Mouse (Mus musculus): Measurements from ENCODE around the gene Raph1.
A peak's percentile ranks its signal among the peaks of the same experiment; 100 is the strongest.
"Not testable (repeated sequence)": the region's sequence is repeated elsewhere in the genome, so short reads cannot be mapped to it uniquely, and the experiment has no call there.

The Raph1 gene

DNA sequence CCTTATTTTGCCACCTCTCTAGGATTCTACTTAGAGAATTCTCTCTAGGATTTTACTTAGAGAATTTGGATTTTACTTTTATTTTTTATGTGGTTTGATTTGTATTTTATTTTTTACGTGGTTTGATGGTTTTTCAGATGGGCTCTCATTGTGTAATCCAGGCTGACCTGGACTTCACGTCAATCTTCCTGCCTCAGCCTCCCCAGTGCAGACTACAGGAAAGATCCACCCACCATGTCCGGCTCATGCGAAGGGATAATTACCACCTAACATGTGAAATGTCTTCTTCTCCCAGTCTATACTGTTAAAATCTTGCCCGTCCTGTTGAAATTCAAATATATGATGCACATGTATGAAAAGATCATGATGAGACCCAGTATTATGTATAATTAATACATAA lies 2.2 kb downstream of the Raph1 start:
- peak in 1 of 2 experiments; percentile 6 for DNase-seq

DNA sequence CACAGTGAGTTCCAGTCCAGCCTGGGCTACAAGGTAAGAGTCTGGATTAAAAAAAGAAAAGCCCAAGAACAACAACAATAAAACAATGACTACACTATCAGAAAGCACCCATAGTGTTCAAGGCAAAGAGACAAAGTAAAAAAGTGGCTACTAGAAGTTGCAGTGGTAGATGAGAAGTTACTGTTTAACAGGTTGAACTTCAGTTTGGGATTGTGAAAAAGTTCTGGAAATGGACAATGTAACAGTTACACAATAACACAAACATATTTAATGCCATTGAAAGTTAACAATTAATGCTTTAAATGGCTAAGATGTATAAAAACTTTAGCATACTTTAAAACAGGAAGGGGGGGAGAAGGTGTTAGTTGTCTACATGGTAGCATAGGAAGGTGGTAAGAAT lies 3.9 kb downstream of the Raph1 start:
- DNase-seq, result no peak

DNA sequence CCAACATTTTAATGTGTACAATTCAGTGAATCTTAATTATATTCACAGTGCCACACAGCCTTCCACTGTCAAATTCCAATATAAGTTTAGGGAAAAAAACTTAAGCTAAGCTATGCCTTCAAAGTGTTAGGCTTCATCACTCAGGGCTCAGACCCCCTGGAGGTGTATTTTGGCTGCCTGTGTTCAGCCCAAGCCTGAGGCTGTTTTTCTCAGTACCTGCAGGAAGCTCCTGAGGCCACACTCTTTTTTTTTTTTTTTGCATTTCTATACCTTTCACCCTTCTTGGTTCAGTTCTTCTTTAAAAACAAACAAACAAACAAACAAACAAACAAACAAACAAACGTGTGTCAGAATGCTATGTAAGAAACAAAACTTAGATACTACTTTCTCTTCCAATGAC lies 23.2 kb downstream of the Raph1 start:
- no peak for DNase-seq

DNA sequence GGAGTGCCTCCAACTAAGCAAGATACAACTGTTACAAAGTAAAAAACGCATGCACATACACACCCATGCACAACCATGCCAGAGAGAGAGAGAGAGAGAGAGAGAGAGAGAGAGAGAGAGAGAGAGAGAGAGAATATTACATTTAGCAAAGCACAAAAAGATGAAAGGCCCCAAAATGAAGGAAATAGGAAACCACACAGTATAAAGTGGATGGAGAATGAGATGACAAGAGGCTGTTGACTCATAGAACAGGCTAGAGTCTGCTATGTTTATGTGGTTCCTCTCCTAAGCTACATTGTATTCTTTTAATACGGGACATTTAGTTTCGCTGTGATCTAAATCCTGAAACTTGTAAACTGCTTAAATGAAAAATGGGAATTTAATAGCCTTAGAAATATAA lies 27.6 kb downstream of the Raph1 start:
- DNase-seq, result no peak

DNA sequence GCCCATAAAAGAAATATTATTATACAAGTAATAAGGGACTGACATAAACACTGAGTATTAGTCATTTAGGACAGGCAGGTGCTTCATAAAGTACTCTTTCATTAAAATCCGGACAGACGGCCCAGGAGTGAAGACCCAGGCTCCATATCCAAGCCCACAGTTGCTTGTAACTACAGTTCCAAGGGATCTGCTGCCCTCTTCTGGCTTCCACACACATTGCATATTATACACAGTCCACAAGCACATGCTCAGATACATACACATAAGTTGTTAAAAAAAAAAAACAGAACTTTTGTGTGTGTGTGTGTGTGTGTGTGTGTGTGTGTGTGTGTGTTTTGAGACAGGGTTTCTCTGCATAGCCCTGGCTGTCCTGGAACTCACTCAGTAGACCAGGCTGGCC lies 32.0 kb downstream of the Raph1 start:
- peak; percentile 20 to 22 for DNase-seq

DNA sequence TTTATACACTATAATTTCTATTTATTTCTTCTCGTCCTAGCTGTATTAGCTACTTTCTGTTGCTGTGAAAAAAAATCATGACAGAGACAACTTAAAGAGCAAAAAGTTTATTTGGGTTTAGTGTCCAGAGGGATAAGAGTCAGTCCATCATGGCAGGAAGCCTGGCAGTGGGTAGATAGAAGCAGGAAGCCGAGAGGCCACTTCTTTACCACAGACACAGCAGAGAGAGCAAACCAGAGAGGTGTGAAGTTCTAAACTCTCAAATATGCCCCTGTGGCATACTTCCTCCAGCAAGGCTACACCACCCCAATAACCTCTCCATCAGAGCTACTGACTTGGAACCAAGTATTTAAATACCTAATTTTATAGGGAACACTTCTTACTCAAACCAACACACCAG lies 36.3 kb downstream of the Raph1 start:
- no peak for DNase-seq

DNA sequence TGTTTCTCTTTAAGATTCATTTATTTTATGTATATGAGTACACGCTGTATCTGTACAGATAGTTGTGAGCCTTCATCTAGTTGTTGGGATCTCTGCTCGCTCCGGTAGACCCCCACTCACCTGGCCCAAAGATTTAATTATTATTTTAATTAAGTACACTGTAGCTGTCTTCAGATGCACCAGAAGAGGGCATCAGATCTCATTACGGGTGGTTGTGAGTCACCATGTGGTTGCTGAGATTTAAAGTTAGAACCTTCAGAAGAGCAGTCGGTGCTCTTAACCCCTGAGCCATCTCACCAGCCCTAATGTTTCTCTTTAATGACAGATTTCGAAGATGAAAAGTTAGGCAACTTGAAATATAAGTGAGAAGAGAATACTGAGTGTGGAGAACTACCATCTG lies 36.8 kb downstream of the Raph1 start:
- DNase-seq, result no peak

DNA sequence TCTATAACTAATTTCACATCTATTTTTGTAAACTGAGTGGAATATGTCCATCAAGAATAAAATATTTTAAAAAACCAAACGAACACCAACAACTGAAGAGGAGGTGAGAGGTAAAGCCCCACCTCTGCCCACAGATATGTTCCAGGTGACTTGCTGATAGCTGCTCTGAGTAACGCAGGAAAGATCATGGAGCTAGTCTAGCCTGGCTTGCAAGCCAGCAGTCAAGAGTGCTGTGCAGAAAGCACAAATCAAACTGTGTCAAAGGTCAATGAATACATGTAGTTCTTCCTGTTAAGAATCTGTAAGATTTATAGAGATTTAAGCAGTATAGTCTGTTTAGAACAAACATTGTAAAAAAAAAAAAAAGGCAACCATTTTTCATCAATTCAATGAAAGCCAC lies 56.3 kb downstream of the Raph1 start:
- DNase-seq, result no peak

DNA sequence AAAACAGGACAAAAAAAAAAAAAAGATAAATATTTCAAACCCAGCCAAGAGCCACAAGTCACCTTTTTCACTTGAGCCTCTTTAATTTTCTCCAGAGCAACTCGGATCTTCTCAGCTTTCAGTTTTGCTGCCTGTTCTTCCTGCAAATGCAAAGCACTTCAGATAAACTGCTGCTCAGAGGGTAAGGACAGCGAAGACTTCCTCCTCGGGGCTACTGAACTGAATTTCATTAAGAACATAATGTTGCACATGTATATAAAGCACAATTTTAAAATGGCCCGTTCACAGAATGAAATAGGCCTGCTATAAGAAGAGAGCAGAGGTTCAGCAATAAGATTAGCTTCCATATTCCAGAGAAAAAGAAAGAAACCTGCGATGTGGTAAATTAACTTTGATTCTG lies 63.4 kb downstream of the Raph1 start:
- no peak for DNase-seq

DNA sequence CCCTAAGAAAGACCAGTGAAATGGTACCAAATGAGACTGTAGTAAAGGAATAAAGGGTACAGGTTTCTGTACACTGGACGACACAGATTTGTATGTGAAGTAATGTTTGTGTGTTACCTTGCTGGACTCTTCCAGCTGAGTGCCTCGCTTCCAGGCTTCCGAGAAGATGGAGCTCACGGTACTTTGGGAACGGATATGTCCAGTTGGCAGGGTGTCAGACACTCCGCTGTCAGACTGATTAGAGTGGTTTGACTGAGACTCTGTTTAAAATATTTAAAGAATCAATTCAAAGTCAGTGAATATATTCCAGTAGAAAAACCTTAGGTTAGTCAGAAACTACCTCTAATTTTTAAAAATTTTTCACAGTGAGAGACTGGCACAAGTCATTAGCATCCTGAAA lies 73.5 kb downstream of the Raph1 start:
- DNase-seq, result no peak

DNA sequence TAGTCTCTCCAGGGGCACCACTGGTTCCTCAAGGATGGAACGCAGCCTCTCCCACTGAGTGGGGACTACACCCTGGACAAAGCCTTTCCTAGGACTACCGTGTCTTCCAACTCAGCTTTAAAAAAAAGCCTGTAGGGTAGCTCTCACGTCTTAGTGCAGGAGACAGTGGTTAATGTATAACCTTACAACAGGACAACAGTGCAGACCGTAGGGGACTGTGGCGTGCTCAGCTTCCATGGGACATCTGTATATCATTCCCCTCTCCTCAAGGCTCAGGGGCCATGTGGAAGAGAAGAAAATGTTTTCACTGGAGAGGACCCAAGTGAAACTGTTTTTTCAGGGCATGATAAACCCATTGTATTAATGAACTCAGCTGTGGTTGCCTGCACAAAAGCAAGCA lies 74.5 kb downstream of the Raph1 start:
- no peak for DNase-seq

DNA sequence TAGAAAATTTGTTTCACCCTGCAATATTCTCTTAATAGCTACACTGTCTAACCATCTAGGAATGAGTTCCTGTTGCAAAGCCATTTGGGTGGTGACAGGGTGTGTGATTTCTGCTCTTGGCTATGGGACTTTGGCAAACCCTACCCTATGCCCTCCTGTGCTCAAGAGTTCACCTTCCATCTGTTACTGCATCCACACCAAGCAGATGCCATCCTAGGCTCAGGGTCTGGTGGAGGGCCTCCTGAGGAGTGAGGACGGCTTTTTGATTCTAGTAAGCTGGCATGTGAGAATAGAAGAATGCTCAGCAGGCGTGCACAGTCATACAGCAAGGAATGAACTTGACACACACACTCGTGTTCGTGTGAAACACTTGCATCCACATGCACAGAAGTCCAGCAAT lies 76.4 kb downstream of the Raph1 start:
- DNase-seq, result peak; percentile 60 to 73

DNA sequence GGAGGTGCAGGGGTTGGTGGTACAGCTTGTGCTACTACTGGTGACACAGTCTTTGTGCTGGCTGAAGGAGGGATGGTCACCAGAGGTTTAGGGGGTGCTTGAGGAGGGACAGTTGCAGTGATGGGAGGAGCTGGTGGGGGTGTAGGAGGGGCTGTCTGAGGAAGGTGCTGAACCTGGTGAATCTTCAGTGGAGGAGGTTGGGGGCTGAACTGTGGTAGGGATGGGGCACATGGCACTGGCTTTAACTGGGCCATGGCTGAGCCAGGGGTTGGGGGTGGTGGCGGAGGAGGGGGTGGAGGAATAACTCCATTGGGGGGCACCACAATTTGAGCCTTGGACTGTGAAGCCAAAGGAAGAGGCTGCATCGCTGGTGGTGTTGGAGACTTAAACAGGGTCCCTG lies 77.2 kb downstream of the Raph1 start:
- no peak for DNase-seq

DNA sequence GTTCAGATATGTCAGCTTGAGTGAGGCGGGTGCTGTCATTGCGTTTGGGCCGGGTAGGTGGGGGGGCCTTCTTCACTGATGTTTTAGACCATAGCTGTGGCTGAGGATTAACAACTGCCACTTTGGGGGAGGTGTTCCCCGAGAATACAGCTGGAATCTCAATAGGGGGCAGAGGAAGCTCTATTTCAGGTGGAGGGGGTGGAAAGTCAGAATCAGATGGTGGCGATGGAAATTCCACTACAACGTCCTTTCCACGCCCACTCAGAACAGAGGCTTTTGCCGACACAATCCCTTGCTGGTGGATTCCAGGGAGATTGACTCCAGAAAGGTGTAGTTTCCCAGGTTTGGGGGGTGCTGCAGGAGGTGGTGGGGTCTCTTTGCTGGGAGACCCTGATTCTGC lies 78.3 kb downstream of the Raph1 start:
- no peak for DNase-seq

DNA sequence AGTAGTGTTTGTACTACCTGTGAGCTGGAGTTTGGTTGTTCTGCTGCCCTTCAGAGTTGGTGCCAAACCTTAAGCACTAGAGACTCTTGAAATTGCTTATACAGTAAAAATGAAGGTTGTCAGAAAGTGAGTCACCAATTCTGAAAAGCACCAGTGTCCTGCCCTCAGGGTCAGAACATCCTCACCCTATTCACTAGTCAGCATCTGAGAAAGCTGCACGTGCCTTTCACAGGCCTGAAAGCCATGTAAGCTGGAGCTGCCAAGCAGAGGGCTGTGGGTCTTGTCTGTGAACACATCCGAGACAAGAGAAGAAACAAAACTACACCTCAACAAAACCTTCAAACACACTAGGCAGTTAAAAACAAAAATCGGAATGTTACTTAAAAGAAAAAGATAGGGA lies 81.3 kb downstream of the Raph1 start:
- no peak for DNase-seq

DNA sequence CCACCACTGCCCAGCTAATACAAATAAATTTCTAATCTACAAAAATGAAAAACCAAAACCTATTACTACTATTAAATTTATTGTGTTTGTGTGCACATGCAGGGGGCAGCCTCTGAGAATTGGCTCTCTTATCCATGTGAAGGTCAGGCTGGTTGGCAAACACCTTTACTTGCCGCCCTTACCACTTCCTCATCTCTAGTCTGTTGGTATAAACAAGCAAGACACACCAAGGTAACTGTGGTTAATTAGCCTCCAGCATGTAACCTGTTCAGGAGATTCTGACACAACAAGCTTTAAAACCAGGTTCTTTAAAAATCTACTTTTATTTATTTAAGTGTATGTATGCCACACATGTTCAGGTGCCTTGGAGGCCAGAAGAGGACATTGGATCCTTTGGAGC lies 84.0 kb downstream of the Raph1 start:
- DNase-seq, result no peak

DNA sequence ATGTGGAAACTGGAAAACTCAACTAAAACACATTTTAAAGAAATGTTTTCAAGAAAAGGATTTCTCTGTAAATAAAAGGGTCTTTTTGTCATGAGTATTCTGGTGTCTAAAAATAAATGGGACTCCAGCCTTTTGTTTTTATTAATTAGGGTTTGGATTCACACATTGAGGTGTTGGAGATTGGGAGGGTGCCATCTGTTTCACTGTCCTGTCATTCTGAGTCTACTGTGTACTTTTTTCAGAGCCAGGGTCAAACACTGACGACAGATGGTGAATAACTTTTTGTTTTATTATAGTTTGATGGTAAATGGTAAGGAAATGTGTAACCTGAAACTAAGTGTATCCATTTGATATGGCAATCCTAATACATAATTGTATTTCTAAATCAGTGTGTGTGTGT lies 85.3 kb downstream of the Raph1 start:
- DNase-seq, result peak in 1 of 2 experiments; percentile 35

DNA sequence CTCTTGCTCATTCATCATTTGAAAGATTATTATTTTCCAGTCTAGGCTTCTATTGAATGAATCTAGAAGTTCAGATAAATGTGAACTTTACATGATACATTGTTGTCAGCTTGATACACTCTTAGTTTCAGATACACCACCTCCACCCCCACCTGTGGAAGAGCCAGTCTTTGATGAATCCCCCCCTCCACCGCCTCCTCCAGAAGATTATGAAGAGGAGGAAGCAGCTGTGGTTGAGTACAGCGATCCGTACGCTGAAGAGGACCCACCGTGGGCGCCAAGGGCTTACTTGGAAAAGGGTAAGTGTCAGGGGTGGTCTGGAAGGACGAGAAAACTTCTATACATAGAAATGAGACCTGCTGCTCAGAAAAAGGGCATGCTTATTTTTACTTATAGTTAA lies 96.4 kb downstream of the Raph1 start:
- DNase-seq, result no peak

DNA sequence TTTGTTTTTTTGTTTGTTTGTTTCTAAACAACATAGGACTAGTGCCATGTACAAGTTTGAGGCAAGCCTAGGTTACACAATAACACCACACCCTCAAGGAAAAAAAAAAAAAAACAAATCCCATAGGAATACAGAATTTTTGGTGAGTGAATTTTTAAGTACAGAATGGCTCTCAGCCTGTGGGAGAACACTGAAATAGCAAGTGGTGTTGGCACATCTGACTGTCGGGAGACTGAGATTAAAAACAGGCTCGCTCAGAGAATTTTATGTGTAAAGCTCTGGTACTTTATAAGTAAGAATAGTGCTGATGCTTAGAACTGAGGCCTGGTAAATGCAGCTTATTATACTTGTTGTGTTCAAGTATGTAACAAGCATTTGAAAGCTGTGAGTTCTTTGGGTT lies 97.4 kb downstream of the Raph1 start:
- no peak for DNase-seq

DNA sequence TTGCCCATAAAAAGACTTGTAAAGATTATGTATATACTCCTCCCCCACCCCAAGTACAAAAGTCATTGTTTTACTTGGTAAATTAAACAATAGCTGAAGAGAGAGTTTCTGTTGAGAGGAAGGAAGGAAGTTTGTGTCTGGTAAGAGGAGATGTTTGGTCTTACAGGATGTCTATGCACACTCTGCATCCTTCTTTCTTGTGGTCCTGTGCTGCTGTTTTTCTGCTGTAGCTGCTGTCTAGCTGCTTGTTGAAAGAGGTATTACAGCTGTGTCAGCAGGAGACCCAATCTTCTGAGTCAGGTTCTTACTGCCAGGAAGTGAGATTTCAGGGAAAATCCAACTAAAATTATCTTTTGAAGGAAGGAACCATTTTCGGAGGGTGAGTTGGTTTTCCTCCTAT lies 106.3 kb downstream of the Raph1 start:
- DNase-seq, result no peak

DNA sequence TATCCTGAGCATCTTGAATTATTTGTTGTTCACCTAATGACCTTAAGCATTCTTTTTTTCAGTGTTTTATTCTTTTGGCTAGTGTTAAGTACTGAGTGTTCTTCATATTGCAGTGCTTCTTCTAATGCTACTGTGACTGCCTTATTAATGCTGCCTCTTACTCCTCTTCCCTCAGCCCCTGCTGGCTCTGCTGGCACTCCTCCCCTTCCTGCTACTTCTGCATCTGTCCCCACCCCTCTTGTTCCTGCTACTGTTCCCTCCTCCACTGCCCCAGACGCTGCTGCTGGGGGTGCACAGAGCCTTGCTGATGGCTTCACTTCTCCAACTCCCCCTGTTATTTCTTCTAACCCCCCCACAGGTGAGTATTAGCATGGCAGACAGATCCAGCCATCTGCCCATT lies 117.0 kb downstream of the Raph1 start:
- DNase-seq, result peak in 1 of 2 experiments; percentile 9

DNA sequence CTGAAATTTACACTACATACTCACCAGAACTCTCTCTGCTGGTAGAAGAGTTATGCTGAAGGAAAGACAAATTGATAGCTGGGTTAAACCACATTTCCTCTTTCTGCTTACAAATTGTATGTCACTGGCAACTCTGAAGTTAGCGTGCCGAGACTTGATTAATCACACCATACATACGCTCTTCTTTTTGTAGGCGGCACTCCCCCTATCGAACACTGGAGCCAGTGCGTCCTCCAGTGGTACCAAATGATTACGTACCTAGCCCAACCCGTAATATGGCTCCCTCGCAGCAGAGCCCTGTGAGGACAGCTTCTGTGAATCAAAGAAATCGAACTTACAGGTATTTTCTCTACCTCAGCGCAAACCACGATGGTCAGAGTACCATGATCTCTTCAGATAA lies 119.8 kb downstream of the Raph1 start:
- DNase-seq, result no peak

DNA sequence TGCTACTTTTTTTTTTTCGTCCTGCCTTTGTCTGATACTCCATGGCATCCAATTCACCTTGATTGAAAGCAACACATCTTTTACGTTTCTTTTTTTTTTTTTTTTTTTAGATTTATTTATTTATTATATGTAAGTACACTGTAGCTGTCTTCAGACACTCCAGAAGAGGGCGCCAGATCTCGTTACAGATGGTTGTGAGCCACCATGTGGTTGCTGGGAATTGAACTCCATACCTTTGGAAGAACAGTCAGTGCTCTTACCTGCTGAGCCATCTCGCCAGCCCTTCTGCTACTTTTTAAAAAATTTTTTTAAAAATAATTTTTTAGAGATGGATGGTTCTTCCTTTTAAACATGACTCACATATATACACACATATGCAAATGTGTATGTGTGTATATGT lies 125.5 kb downstream of the Raph1 start:
- not testable (repeated sequence) for DNase-seq

DNA sequence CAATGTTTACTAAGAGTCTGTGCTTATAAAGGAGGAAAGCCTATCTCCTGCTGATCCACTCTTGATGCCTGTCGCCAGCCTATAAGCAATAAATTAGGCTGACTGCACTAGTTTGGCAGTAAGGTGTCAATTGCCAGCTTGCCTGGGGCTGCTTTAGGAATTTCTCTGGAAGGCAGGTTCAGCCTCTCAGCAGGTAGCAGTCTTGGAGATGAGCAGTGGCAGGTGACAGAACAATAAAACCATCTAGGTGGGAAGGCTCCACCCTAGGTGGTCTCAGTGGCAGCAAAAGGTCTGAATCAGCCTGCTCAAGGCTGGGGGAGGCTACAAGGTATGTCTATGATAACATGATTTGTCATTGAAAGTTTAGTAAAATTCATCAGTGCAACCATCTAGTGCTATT lies 134.4 kb downstream of the Raph1 start:
- peak in 1 of 2 experiments; percentile 34 for DNase-seq
